Mouse (Mus musculus): ENCODE results near the gene Atxn2.

Atxn2 gene

DNA sequence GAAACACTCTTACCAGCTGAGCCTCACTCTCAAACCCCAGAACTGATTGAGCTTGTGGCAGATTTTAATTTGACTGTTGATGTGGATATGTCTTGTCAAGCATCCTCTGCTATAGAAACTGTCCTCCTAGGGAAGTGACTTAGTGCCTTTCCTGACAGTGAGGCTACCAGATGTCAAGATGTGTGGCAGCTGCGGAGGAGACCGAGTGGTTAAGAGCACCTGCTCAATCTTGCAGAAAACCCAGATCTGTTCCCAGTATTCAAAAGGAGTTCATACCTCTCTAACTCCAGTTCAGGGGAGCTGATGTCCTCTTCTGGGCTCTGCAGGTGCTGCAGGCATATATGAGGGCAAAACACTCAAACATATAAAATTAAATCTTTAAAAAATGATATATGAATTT is 53.9 kb downstream of the Atxn2 start:
- DNase-seq (ENCODE audit: low read depth), result no peak

- no peak for DNase-seq (ENCODE audit: low read depth)
Measured at GRCm38 (mm10) chr5:121766038-121766773, 55.1 kb downstream of the Atxn2 start.

DNA sequence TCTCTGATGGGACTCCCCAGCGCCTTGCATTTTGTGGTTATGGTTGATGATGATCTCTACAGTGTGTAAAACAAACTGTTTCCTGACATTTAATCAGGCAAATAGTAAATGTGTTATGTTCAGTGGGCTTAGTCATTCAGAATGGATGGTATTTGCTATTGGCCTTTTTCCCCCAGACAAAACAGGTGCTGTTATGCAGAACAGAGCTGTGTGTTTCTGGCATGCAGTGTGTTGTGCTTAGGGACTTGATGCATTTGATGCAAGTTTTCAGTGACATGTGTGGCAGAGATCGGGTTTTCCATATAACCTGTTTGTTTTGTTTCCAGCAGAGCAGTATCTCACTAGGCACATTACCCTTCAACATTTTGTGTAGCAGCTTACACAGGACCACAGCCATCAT is 56.4 kb downstream of the Atxn2 start:
- DNase-seq (ENCODE audit: low read depth), result no peak

- DNase-seq (ENCODE audit: low read depth), result no peak
Measured at GRCm38 (mm10) chr5:121769827-121770226, 58.7 kb downstream of the Atxn2 start.

GRCm38 (mm10) chr5:121771611-121772010 is 60.5 kb downstream of the Atxn2 start:
- no peak for DNase-seq (ENCODE audit: low read depth)

DNA sequence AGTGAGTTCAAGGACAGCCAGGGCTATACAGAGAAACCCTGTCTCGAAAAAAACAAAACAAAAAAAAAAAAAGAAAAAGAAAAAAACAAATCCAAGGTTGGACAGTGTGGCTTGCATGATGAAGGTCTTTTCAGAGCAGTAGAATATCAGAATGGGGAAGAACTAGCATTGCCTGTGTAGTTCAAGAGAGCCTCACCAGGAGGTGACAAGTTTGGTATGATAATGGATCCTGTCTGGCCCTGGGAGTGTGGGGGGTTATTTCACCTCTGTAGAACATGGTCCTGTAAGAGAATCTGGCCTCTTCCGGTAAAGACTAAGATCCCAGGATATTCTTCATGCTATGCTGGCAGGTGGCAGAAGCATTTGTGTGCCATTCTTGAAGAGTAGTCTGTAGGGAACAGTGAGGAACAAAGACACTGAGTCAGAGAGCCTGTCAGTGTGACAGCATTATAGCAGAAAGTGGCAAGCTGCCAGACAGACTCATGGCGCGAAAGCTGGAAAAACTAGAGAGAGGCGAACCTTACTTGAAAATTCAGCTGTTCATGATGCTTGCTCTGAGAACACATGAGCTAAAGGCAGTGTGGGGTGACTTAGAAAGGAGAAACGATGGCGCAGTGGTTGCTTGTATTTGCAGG is 67.5 kb downstream of the Atxn2 start:
- no peak for DNase-seq (ENCODE audit: low read depth)

GRCm38 (mm10) chr5:121780180-121780579 is 69.0 kb downstream of the Atxn2 start:
- DNase-seq (ENCODE audit: low read depth), result no peak

GRCm38 (mm10) chr5:121782467-121782866 is 71.3 kb downstream of the Atxn2 start:
- DNase-seq (ENCODE audit: low read depth), result no peak

- no peak for DNase-seq (ENCODE audit: low read depth)
Measured at GRCm38 (mm10) chr5:121783862-121784500, 72.8 kb downstream of the Atxn2 start.

DNA sequence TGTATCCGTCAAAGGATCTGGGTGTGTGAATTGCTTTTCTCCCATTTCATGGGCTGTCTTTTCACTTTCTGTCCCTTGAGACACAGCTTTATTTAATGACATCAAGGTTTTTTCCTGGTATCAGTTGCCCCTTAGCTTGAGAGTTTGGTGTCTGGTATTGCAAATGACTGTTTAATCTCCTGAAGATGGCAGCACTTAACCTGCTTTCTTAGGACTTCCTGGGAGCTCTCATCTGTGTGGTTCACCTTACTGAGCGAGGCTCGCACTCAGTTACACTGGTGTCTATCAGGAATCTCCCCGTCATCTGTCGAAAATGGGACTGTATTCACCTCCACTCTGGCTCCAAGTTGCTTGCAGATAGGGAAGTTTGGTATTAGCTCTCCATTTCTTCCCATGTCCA is 79.9 kb downstream of the Atxn2 start:
- no peak for DNase-seq (ENCODE audit: low read depth)

- no peak for DNase-seq (ENCODE audit: low read depth)
Measured at GRCm38 (mm10) chr5:121795800-121796199, 84.7 kb downstream of the Atxn2 start.

DNA sequence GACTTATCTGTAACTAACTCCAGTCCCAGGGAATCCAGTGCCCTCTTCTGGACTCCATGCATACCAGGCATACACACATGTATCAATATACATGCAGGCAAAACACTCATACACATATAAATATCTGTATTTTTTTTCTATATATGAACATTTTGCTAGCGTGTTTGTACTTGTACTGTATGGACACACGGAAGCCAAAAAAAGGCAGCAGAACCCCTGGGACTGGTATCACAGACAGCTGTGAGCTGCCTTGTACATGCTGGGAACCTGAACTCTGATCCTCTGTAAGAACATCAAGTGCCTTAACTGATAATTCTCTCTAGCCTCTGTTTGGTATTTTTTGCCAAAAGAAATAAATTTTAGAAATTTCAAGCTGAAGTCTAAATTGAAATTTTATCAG is 87.3 kb downstream of the Atxn2 start:
- no peak for DNase-seq (ENCODE audit: low read depth)

- no peak for DNase-seq (ENCODE audit: low read depth)
Measured at GRCm38 (mm10) chr5:121807186-121807585, 96.0 kb downstream of the Atxn2 start.

- no peak for DNase-seq (ENCODE audit: low read depth)
Measured at GRCm38 (mm10) chr5:121808202-121808601, 97.1 kb downstream of the Atxn2 start.

DNA sequence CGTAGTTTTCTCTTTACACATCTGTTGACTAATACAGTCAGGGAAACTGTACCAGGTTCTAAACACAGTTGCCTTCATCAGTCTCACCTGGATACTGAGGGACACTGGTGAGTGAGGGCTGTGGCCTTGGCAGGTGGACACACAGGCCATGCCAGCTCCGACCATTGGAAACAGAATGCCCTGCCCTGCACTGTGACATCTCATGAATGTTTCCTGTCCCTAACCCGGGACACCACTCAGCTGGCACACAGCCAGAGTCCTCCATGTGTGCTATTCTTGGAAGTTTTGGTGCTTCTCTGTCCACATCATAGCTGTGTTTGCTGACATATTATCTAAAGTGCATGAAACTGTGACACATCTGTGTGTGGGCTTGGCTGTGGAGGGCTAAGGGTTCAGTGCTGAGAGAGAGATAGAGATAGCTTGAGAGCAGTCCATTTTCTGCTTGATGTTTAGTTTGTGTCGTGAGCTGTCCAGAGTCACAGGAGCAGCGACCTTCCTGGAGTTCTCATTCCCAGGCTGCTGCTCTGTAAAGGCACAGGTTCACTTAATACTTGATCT is 98.6 kb downstream of the Atxn2 start:
- no peak for DNase-seq (ENCODE audit: low read depth)

GRCm38 (mm10) chr5:121810331-121811151 is 99.4 kb downstream of the Atxn2 start:
- no peak for DNase-seq (ENCODE audit: low read depth)

- no peak for DNase-seq (ENCODE audit: low read depth)
Measured at GRCm38 (mm10) chr5:121811485-121811931, 100.4 kb downstream of the Atxn2 start.

DNA sequence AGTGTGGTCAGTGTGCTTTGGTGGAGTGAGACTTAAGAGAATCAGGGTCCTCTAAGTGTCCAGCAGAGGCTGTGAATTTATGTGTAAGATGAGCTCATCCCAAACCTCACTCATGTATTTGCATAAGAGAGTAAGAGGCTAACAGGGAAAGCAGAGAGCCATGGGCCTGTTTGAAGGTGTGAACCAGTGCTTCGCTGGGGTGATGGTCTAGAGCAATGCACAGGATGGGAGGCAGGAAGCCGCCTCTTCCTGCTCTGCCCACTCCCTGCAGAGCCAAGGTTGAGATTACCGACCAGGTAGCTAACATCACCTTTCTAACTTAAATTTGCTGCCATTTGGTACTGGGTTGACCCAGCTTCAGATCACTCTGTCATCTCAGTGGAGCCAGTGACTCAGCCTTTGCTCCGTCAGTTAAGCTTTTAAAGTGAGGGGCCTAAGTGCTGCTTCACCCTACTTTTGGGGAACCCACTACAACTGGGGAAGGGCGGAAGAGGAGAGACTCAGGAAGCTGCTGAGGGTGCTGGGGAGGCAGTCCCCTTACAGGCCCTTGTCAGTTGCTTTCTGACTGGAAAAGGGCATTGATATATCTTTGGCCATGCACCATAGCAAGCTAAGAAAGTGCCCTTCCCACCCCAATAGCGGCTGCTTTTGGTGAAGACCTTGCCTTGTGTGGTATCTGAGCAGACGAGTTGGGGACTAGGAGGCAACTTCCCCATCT is 101.5 kb downstream of the Atxn2 start:
- no peak for DNase-seq (ENCODE audit: low read depth)

- no peak for DNase-seq (ENCODE audit: low read depth)
Measured at GRCm38 (mm10) chr5:121813744-121814143, 102.6 kb downstream of the Atxn2 start.

DNA sequence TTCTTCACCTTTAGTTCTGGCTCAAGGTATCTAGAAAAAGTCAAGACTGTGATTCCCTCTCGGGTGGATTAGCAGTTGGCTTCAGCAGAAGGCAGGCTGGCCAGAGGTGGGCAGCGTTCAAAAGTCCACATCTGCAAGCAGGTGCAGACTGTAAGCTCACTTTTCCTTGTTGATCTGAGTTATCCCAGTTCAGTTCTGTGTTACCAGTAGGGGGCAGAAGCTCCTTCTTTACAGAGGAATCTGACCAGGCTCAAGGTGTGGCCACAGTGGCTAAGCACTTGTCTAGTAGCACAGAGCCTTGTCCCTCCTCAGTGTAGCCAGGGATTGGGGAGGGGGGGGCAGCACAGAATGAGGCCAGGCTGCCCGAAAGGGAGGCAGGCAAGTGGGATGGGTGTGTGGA is 103.9 kb downstream of the Atxn2 start:
- DNase-seq (ENCODE audit: low read depth), result no peak

DNA sequence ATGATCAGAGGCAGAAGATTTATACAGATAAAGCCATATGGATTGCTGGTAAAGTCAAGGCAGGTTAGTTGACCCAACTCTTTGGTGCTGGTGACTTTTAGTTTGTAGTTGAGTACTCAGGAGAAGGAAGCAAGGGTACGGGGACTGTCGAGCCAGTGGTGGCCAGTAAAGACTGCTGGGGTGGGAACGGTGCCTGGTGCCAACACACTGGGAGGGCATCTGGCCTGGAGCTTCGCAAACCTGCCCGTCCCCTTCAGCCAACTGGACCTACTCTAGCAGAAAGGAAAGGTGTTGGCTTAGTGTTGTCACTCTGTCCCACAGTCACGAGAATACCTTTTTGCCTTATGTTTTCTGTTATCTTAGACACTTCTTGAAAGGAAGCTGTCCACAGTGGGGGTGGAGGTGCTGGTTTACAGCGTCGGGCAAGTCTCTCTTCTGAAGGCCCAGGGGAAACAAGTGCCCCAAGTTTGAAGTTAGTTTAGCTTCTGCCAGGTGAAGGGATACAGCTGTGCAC is 104.8 kb downstream of the Atxn2 start:
- DNase-seq (ENCODE audit: low read depth), result no peak

Data from c-Kit-positive CD71-negative TER-119-negative erythroid progenitor cells, embryonic 14.5 days (primary cell).